17 mouse cellular contexts compared by ENCODE assay signal in the genomic region with DNA sequence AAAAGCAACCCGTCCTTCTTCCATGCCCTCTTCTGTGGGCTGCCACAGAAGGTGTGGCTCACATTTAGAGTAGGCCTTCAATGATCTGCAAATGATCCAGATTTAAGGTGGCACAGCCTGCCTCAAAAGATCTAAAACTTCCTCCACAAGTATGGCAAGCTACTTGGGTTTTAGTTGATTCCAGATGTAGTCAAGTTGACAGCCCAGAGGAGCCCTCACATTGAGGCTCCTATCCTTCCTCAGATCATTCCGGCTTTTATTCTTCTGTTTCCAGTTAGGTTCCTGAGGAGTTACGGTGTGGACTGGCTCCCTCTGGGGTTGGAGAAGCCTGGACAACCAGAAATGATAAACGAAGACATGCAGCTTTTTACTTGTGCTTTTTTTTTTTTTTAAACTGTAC.
"Had no signal": no experiment of that assay in that cellular context is flagged by ENCODE, and none has a peak within 500 bp of the region (broad histone marks: within the 10 kb centered on the region; RNA-seq: fewer than 3 reads in every experiment).

No protein-coding gene starts in this region.

- H3K9ac ChIP-seq: liver, embryonic 12.5 days; lung, embryonic 14.5 days; neural tube, embryonic 15.5 days; stomach, embryonic 15.5 days had no signal

- H3K4me2 ChIP-seq: liver, embryonic 12.5 days; lung, embryonic 14.5 days; neural tube, embryonic 15.5 days; stomach, embryonic 15.5 days had no signal

- H3K36me3 ChIP-seq: liver, embryonic 12.5 days; midbrain, embryonic 10.5 days; neural tube, embryonic 15.5 days; stomach, embryonic 15.5 days had no signal

- H3K4me3 ChIP-seq: liver, embryonic 12.5 days; midbrain, embryonic 10.5 days; myocyte; neural tube, embryonic 15.5 days; stomach, embryonic 15.5 days had no signal

- H3K4me1 ChIP-seq: stomach, embryonic 15.5 days had no signal

- ATAC-seq: liver, embryonic 12.5 days had no signal

- H3K27me3 ChIP-seq: liver, embryonic 12.5 days; neural tube, embryonic 15.5 days; stomach, embryonic 15.5 days had no signal

- H3K9me3 ChIP-seq: liver, embryonic 12.5 days; midbrain, embryonic 10.5 days; neural tube, embryonic 15.5 days; stomach, embryonic 15.5 days had no signal

- DNase-seq: kidney, adult 2 months; kidney, postnatal 36 days; layer of hippocampus, adult 9-11 months; layer of hippocampus, postnatal 36 days; lung, embryonic 14.5 days; lung, postnatal 10 days; lung, postnatal 4 days; midbrain, embryonic 14.5 days; retina, postnatal 1 day; right cerebral cortex, postnatal 4 days; thymus, adult 2 months; thymus, postnatal 25 days had no signal

- H3K27ac ChIP-seq: liver, embryonic 12.5 days; midbrain, embryonic 10.5 days; neural tube, embryonic 15.5 days; stomach, embryonic 15.5 days had no signal
